Mouse (Mus musculus) myocyte (in vitro differentiated cells): ENCODE measurements around the gene Timm8a1. TPM values are rescaled to one million over a fixed set of nuclear protein-coding genes. Genes with fewer than 3 reads are reported as not detected.
"Not testable (repeated sequence)": the region's sequence is repeated elsewhere in the genome, so short reads cannot be mapped to it uniquely, and the experiment has no call there.

ENCODE experiments used
- H3K27me3 ChIP-seq: one replicate; pipeline ENCODE4 v1.6.1; 2011; ENCODE audit not compliant: control insufficient read depth, insufficient read depth, insufficient read length
- H3K36me3 ChIP-seq: one replicate; pipeline ENCODE4 v1.6.1; 2011; ENCODE audit not compliant: control insufficient read depth, insufficient read depth
- H3K4me2 ChIP-seq: one replicate; pipeline ENCODE4 v1.6.1; 2011; ENCODE audit warnings: low read depth, control low read depth
- H3K4me3 ChIP-seq: one replicate; pipeline ENCODE4 v1.5.1; 2011; ENCODE audit warnings: mild to moderate bottlenecking, control low read depth, moderate library complexity
- H3K79me2 ChIP-seq: one replicate; pipeline ENCODE4 v1.6.1; 2011; ENCODE audit not compliant: control insufficient read depth, insufficient read depth
- H3ac ChIP-seq: one replicate; pipeline ENCODE4 v1.6.1; 2011; ENCODE audit not compliant: control insufficient read depth, insufficient read length
- CEBPB ChIP-seq: IDR thresholded peaks from 2 replicates; pipeline ENCODE4 v1.6.1; 2011; ENCODE audit warnings: mild to moderate bottlenecking, moderate library complexity; ENCODE audit not compliant: poor library complexity, insufficient read depth, severe bottlenecking
- E2F4 ChIP-seq: IDR thresholded peaks from one replicate; pipeline ENCODE4 v1.6.1; 2011; ENCODE audit warnings: mild to moderate bottlenecking, control low read depth, moderate library complexity; ENCODE audit not compliant: insufficient read depth
- MAX ChIP-seq: IDR thresholded peaks from one replicate; pipeline ENCODE4 v1.6.1; 2011; ENCODE audit warnings: low read depth, mild to moderate bottlenecking, control low read depth
- MYOD1 ChIP-seq, 3 experiments: IDR thresholded peaks; one replicate each; pipeline ENCODE4 v1.6.1; 2011; ENCODE audit warnings: control low read depth in 2 of 3, low read depth in 2 of 3, mild to moderate bottlenecking in 2 of 3, moderate library complexity in 1 of 3; ENCODE audit not compliant: insufficient read length in 2 of 3, control insufficient read depth in 1 of 3
- MYOG ChIP-seq, 3 experiments: IDR thresholded peaks; one replicate each; pipeline ENCODE4 v1.6.1; 2011; ENCODE audit warnings: control low read depth in 2 of 3, low read depth in 2 of 3, mild to moderate bottlenecking in 2 of 3; ENCODE audit not compliant: insufficient read length in 2 of 3, control insufficient read depth in 1 of 3, insufficient read depth in 1 of 3
- POLR2A ChIP-seq: IDR thresholded peaks from one replicate; pipeline ENCODE4 v1.6.1; 2011; ENCODE audit warnings: low read depth, mild to moderate bottlenecking, control low read depth, moderate library complexity; ENCODE audit not compliant: insufficient read length
- POLR2AphosphoS2 ChIP-seq: IDR thresholded peaks from one replicate; pipeline ENCODE4 v1.6.1; 2011; ENCODE audit warnings: low read depth, control low read depth; ENCODE audit not compliant: insufficient read length
- REST ChIP-seq: IDR thresholded peaks from one replicate; pipeline ENCODE4 v1.6.1; 2011; ENCODE audit warnings: mild to moderate bottlenecking, control low read depth, moderate library complexity; ENCODE audit not compliant: insufficient read depth, insufficient read length
- SRF ChIP-seq: IDR thresholded peaks from one replicate; pipeline ENCODE4 v1.6.1; 2011; ENCODE audit warnings: low read depth; ENCODE audit not compliant: control insufficient read depth, insufficient read length
- TCF12 ChIP-seq: IDR thresholded peaks from one replicate; pipeline ENCODE4 v1.6.1; 2011; ENCODE audit warnings: mild to moderate bottlenecking, control low read depth; ENCODE audit not compliant: poor library complexity, insufficient read depth, severe bottlenecking
- TCF3 ChIP-seq: IDR thresholded peaks from one replicate; pipeline ENCODE4 v1.6.1; 2011; ENCODE audit warnings: low read depth, control low read depth; ENCODE audit not compliant: insufficient read length
- USF1 ChIP-seq: IDR thresholded peaks from one replicate; pipeline ENCODE4 v1.6.1; 2011; ENCODE audit warnings: low read depth, mild to moderate bottlenecking, control low read depth, moderate library complexity
- polyA plus RNA-seq: library from polyadenylated mRNA; unstranded; fragments of >200 nt; fragmentation: generic; extraction: Trizol; gene quantifications from one replicate; pipeline ENCODE4 v1.2.1, GENCODE M21; 2012; ENCODE audit warnings: missing spikeins

The Timm8a1 gene
- polyA plus RNA-seq, 1 experiment: 24.1 TPM

DNA sequence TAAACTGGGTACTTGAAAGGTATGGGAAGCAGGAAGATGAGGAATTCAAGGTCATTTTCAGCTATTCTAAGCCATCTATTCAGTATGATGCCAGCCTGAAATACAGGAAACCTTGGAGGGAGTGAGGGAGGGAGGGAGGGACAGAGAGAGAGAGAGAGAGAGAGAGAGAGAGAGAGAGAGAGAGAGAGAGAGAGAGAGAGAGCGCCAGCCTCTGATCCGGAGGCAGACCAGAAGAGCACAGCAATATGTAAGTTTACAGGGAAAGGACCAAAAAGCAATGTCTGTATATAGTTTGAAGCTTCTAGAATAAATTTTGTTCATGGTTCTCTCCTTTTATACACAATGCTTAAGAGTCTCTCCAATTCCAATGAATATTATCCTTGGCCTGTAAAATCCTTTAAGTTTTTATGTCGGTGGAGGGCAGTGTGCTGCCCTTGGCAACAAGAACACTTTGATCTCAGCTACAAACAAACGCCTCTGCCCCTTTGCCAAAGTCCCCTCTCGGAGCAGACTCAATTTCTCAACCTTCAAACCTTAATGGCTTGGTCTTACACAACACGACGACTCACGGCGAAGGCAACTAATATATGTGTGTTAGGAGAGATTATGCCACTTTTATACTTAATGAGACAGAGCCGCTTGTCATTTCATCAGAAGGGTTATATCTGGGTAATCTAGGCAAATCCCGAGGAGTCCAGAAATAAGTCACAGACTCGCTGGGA, 1.1 kb downstream of the Timm8a1 start:
- Histone ChIP-seq H3K36me3 (no peaks in the 10 kb centered on the region), H3K79me2 (peaks cover 24% of the 10 kb centered on the region), H3K27me3 (no peaks in the 10 kb centered on the region), H3K4me3 (peak overlapping the region; percentile 66), H3K4me2 (peak overlapping the region; percentile 61), H3ac (peak overlapping the region; percentile 89)
- TF ChIP-seq POLR2A (no peak), TCF12 (no peak), REST (no peak), MYOG (IDR thresholded peaks at IDR 0.05; ENCODE audit: control insufficient read depth in 1 of 3, insufficient read depth in 1 of 3, insufficient read length in 2 of 3, low read depth in 2 of 3) (no peak), CEBPB (no peak)

DNA sequence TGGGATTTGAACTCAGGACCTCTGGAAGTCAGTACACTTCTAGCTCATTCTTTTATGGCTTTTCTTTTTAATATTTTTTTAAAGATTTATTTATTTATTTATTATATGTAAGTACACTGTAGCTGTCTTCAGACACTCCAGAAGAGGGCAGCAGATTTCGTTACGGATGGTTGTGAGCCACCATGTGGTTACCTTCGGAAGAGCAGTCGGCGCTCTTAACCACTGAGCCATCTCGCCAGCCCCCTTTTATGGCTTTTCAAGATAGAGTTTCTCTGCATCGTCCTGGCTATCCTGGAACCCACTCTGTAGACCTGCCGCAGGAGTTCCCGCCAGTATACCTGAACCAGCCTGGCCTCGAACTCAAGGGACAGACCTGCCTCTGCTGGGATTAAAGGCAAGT, 1.9 kb downstream of the Timm8a1 start:
- not testable (repeated sequence) for H3K36me3 ChIP-seq, H3ac ChIP-seq, H3K27me3 ChIP-seq
- Histone ChIP-seq H3K4me2 (peak overlapping the region; percentile 61), H3K79me2 (peaks cover 24% of the 10 kb centered on the region), H3K4me3 (peak overlapping the region; percentile 66)

DNA sequence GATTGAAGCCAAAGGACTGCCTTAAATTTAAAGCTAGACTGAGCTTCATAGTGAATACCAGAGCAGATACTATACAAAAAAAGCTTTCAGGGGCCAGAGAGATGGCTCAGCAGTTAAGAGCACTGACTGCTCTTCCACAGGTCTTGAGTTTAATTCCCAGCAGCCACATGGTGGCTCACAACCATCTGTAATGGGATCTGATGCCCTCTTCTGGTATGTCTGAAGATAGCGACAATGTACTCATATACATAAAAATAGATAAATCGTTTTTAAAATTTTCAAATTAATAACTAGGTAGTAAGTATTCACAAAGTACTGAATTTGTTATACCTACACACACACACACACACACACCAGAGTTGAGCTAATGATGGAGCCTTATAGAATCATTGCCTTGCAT, 8.3 kb downstream of the Timm8a1 start:
- Histone ChIP-seq H3ac (no peak overlapping the region), H3K79me2 (no peaks in the 10 kb centered on the region), H3K4me3 (no peak overlapping the region), H3K4me2 (no peak overlapping the region), H3K27me3 (no peaks in the 10 kb centered on the region), H3K36me3 (no peaks in the 10 kb centered on the region)
- no peak for TF ChIP-seq SRF
- TF ChIP-seq USF1: no peak
- no peak for TF ChIP-seq POLR2A
- no peak for TF ChIP-seq POLR2AphosphoS2
- TF ChIP-seq TCF3: no peak
- TF ChIP-seq CEBPB: no peak
- TF ChIP-seq REST: no peak
- no peak for TF ChIP-seq MYOD1 (IDR thresholded peaks at IDR 0.05; ENCODE audit: control insufficient read depth in 1 of 3, insufficient read length in 2 of 3, low read depth in 2 of 3)
- no peak for TF ChIP-seq E2F4
- TF ChIP-seq TCF12: no peak
- TF ChIP-seq MYOG (IDR thresholded peaks at IDR 0.05; ENCODE audit: control insufficient read depth in 1 of 3, insufficient read depth in 1 of 3, insufficient read length in 2 of 3, low read depth in 2 of 3): no peak
- no peak for TF ChIP-seq MAX

DNA sequence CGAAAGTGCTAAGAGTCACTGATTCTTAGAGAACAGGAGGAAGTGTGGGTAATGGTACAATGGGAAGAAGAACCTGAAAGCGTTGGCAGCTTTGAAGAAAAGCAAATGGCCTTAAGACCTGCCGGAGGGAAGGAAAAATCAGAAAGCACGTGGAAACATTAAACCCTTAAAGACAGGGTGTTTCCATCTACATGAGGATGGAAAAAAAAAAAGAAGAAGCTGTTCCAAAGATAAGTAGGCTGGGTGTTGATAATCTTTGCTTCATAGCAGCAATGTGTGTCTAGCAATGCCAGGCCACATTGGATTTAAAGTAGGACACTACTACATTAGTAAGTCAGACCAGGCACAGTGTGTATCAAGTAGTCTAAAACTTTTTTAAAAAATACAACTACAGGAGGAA, 16.4 kb downstream of the Timm8a1 start:
- Histone ChIP-seq H3K27me3 (no peaks in the 10 kb centered on the region), H3K79me2 (no peaks in the 10 kb centered on the region), H3ac (no peak overlapping the region), H3K4me2 (no peak overlapping the region), H3K4me3 (no peak overlapping the region), H3K36me3 (no peaks in the 10 kb centered on the region)
- no peak for TF ChIP-seq CEBPB
- no peak for TF ChIP-seq MYOD1 (IDR thresholded peaks at IDR 0.05; ENCODE audit: control insufficient read depth in 1 of 3, insufficient read length in 2 of 3, low read depth in 2 of 3)
- TF ChIP-seq SRF: no peak
- no peak for TF ChIP-seq POLR2AphosphoS2
- no peak for TF ChIP-seq POLR2A
- no peak for TF ChIP-seq USF1
- no peak for TF ChIP-seq MYOG (IDR thresholded peaks at IDR 0.05; ENCODE audit: control insufficient read depth in 1 of 3, insufficient read depth in 1 of 3, insufficient read length in 2 of 3, low read depth in 2 of 3)
- no peak for TF ChIP-seq MAX
- TF ChIP-seq REST: no peak
- TF ChIP-seq TCF3: no peak
- no peak for TF ChIP-seq E2F4
- TF ChIP-seq TCF12: no peak

DNA sequence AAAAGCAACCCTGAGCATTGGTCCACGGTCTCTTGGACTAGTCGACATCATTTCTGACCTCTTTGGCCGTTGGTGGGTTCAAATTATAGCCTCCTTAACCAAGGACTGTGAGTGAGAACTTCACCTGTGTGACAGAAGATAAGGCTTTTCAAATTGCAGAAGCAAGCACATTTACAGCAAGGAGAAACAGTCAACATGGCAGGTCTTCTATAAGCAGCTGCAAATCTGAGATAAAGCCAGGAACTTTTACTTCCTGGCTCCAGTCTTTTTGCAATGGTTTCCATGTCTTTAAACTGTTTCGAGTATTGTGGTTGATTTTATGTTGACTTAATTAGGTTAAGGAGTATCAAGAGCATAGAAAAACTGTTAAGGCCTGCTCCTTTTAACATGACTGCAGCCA, 17.9 kb downstream of the Timm8a1 start:
- Histone ChIP-seq H3ac (no peak overlapping the region), H3K36me3 (no peaks in the 10 kb centered on the region), H3K27me3 (no peaks in the 10 kb centered on the region), H3K79me2 (no peaks in the 10 kb centered on the region), H3K4me3 (no peak overlapping the region), H3K4me2 (no peak overlapping the region)
- TF ChIP-seq MYOG (IDR thresholded peaks at IDR 0.05; ENCODE audit: control insufficient read depth in 1 of 3, insufficient read depth in 1 of 3, insufficient read length in 2 of 3, low read depth in 2 of 3) (no peak), REST (no peak), E2F4 (no peak), USF1 (no peak), MAX (no peak), CEBPB (no peak), MYOD1 (IDR thresholded peaks at IDR 0.05; ENCODE audit: control insufficient read depth in 1 of 3, insufficient read length in 2 of 3, low read depth in 2 of 3) (no peak), TCF3 (no peak), POLR2A (no peak), SRF (no peak), POLR2AphosphoS2 (no peak), TCF12 (no peak)
